Mouse (Mus musculus) cerebellum, adult 2 months (tissue): ENCODE results near the gene Gm9821. TPM values are rescaled to one million over a fixed set of nuclear protein-coding genes. Genes with fewer than 3 reads are reported as not detected.

Source experiments
- DNase-seq, 2 experiments: peaks; one replicate each; pipeline ENCODE4 v3.0.0; 2021
- H3K27ac ChIP-seq: fragments of 200-500 bp; 2 replicates; pipeline ENCODE4 v1.5.1; 2012; ENCODE audit warnings: low read length, control low read depth, inconsistent platforms; ENCODE audit not compliant: insufficient read depth
- H3K27me3 ChIP-seq: fragments of 200-500 bp; 2 replicates; pipeline ENCODE4 v1.6.1; 2012; ENCODE audit warnings: inconsistent platforms, mild to moderate bottlenecking, low read length, moderate library complexity; ENCODE audit not compliant: control insufficient read depth, insufficient read depth
- H3K4me1 ChIP-seq: fragments of 200-500 bp; 2 replicates; pipeline ENCODE4 v1.6.1; 2011; ENCODE audit warnings: low read length; ENCODE audit not compliant: control insufficient read depth, insufficient read depth
- H3K4me3 ChIP-seq: fragments of 200-500 bp; replicated peaks from 2 replicates; pipeline ENCODE3; 2011; ENCODE audit warnings: mild to moderate bottlenecking, low read depth, low read length, control low read depth; ENCODE audit not compliant: insufficient read depth
- CTCF ChIP-seq: fragments of 200-500 bp; IDR thresholded peaks from 2 replicates; pipeline ENCODE4 v1.5.1; 2011; ENCODE audit warnings: low read depth, mild to moderate bottlenecking, control low read depth, low read length, moderate library complexity, borderline replicate concordance; ENCODE audit not compliant: insufficient read depth
- POLR2A ChIP-seq: fragments of 200-500 bp; IDR thresholded peaks from 2 replicates; pipeline ENCODE4 v1.6.1; 2011; ENCODE audit warnings: low read length, control low read depth, borderline replicate concordance; ENCODE audit not compliant: insufficient read depth
- WGBS: fragments of 180-500 bp; shearing (Covaris S2); methylation state at CpG from one replicate; pipeline ENCODE4 v1.1.7; 2018; 5-methylcytosine and 5-hydroxymethylcytosine counted together
- polyA plus RNA-seq: library from polyadenylated mRNA; depleted of rRNA; stranded (reverse); fragments of >200 nt; gene quantifications from 2 replicates; pipeline ENCODE4 v1.2.3, GENCODE M21; 2012

The Gm9821 gene
- polyA plus RNA-seq, 1 experiment = not detected

GRCm38 (mm10) chr2:91948151-91948509 lies 2.6 kb downstream of the Gm9821 start:
- Histone ChIP-seq H3K4me3 (peak overlapping the region; percentile 11), H3K4me1 (peaks cover 77% of the 10 kb centered on the region), H3K27ac (peak overlapping the region; percentile 98), H3K27me3 (no peaks in the 10 kb centered on the region)
- no peak for TF ChIP-seq CTCF
- no peak for TF ChIP-seq POLR2A
- no peak for DNase-seq
- 48% methylated on average over 6 of the region's 6 CpGs for WGBS

GRCm38 (mm10) chr2:91948792-91949241 lies 3.3 kb downstream of the Gm9821 start:
- Histone ChIP-seq H3K27ac (peak overlapping the region; percentile 98), H3K4me1 (peaks cover 80% of the 10 kb centered on the region), H3K27me3 (no peaks in the 10 kb centered on the region), H3K4me3 (no peak overlapping the region)
- 24% methylated on average over 3 of the region's 3 CpGs for WGBS
- TF ChIP-seq POLR2A = no peak
- no peak for TF ChIP-seq CTCF
- peak; percentile 56 to 62 for DNase-seq

GRCm38 (mm10) chr2:91949411-91950274 lies 4.1 kb downstream of the Gm9821 start:
- no peak for TF ChIP-seq POLR2A
- peak; percentile 80 to 86 for DNase-seq
- peak overlapping the region; percentile 98 for H3K27ac ChIP-seq
- H3K4me1 ChIP-seq = peaks cover 76% of the 10 kb centered on the region
- 13% methylated on average over 17 of the region's 17 CpGs for WGBS
- no peaks in the 10 kb centered on the region for H3K27me3 ChIP-seq
- H3K4me3 ChIP-seq = peak overlapping the region; percentile 48

GRCm38 (mm10) chr2:91950275-91951085 lies 5.0 kb downstream of the Gm9821 start:
- TF ChIP-seq CTCF = no peak
- no peak for TF ChIP-seq POLR2A
- 3% methylated on average over 15 of the region's 15 CpGs for WGBS
- DNase-seq = peak; percentile 84 to 93
- peak overlapping the region; percentile 48 for H3K4me3 ChIP-seq
- H3K27ac ChIP-seq = peak overlapping the region; percentile 98
- peaks cover 75% of the 10 kb centered on the region for H3K4me1 ChIP-seq
- H3K27me3 ChIP-seq = no peaks in the 10 kb centered on the region

GRCm38 (mm10) chr2:91953825-91954224 lies 8.3 kb downstream of the Gm9821 start:
- 1% methylated on average over 5 of the region's 5 CpGs for WGBS
- peak overlapping the region; percentile 70 for H3K27ac ChIP-seq
- peaks cover 74% of the 10 kb centered on the region for H3K4me1 ChIP-seq
- H3K27me3 ChIP-seq = no peaks in the 10 kb centered on the region
- no peak for TF ChIP-seq CTCF
- no peak for TF ChIP-seq POLR2A
- DNase-seq = peak; percentile 61 to 70
- H3K4me3 ChIP-seq = no peak overlapping the region

GRCm38 (mm10) chr2:91955121-91955591 lies 9.7 kb downstream of the Gm9821 start:
- Histone ChIP-seq H3K27me3 (no peaks in the 10 kb centered on the region), H3K27ac (peak overlapping the region; percentile 44), H3K4me3 (no peak overlapping the region), H3K4me1 (peaks cover 74% of the 10 kb centered on the region)
- DNase-seq = peak; percentile 67 to 75
- TF ChIP-seq POLR2A = no peak
- no peak for TF ChIP-seq CTCF
- WGBS = 25% methylated on average over 4 of the region's 4 CpGs

- 46% methylated on average over 6 of the region's 6 CpGs for WGBS
- no peak for TF ChIP-seq POLR2A
- TF ChIP-seq CTCF = no peak
- H3K27ac ChIP-seq = peak overlapping the region; percentile 44
These were observed 10.4 kb downstream of the Gm9821 start for GRCm38 (mm10) chr2:91955875-91956274.

More at GRCm38 (mm10) chr2:91955875-91956274, 10.4 kb downstream of the Gm9821 start:
- Histone ChIP-seq H3K27me3 (no peaks in the 10 kb centered on the region), H3K4me1 (peaks cover 77% of the 10 kb centered on the region), H3K4me3 (no peak overlapping the region)
- DNase-seq = no peak
